Mouse (Mus musculus): ENCODE measurements at regions not wholly inside any gene's neighbourhood (a gene's known extent, or its start where the extent isn't known, plus 50 kb on each side); places are given as distances from the start of the nearest gene placed in this dataset.
A peak's percentile ranks its signal among the peaks of the same experiment; 100 is the strongest.

- DNase-seq (ENCODE audit: low read depth, low spot score): no peak
Measured at GRCm38 (mm10) chr10:123997260-123997659, 733.5 kb downstream of the Fam19a2 start.

DNA sequence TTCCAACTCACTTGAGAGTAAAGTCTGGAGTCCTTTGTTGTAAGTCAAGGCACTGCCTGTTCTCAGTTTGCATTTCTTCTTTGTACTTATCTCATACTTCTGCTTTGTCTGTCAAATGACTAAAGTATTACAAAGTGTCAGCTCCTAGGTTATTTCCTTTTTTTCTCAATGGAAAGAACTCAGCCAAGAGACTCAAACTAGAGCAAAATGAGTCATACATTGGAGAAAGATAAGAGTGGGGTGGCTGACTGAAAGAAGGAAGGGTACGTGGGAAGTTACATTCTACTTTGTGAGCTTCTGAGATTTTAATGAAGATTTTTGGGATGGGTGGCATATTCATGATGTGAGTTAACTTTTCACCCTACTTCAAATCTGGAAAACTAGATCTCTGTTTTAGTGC is 735.2 kb downstream of the Fam19a2 start:
- no peak for DNase-seq (ENCODE audit: low read depth, low spot score)

DNA sequence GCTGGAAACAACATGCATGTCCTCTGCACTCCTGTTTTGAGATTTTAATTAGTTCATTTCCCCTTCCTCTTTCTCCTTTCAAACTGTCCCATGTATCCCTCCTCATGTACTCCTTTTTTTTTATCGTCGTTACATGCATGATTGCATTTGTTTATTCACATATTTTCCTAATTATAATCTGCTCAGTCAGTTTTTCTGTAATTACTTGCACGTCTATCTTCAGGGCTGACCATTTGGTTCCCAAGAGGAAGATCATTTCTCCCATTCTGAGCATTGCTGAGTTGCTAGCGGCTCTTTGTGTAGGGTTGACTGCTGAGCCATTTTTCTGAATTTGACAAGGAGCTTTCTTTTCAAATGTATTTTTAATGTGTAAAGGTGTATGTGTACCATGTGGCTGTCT is 781.2 kb downstream of the Fam19a2 start:
- no peak for DNase-seq (ENCODE audit: low read depth, low spot score)

GRCm38 (mm10) chr10:124045791-124046190 is 782.0 kb downstream of the Fam19a2 start:
- DNase-seq (ENCODE audit: low read depth, low spot score): no peak

- DNase-seq (ENCODE audit: low read depth, low spot score): peak; percentile 37
Measured at GRCm38 (mm10) chr10:124082756-124083155, 819.0 kb downstream of the Fam19a2 start.

- DNase-seq (ENCODE audit: low read depth, low spot score): no peak
Measured at GRCm38 (mm10) chr10:124090547-124090946, 826.8 kb downstream of the Fam19a2 start.

DNA sequence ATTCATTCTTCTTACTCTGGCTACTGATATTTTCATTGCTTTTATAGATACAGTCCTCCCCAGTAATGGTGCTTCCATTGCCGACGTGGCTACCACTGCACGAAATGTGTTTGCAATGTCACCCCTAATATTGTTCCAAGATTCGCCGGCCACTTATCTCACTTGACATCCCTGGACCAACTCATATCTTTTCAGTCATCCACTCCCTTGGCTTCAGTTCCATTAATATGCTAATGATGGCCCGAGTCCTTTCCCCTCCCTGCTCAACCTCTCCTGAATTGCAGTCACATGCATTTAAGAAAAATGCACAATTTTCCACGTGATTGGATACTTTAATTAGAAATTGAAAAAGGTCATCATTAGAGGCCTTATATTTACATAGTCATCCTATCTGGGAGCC is 827.6 kb downstream of the Fam19a2 start:
- DNase-seq (ENCODE audit: low read depth, low spot score): no peak

- DNase-seq (ENCODE audit: low read depth, low spot score): no peak
Measured at GRCm38 (mm10) chr10:124119585-124119984, 855.8 kb downstream of the Fam19a2 start.

GRCm38 (mm10) chr10:124138456-124138855 is 874.7 kb downstream of the Fam19a2 start:
- peak; percentile 93 for DNase-seq (ENCODE audit: low read depth, low spot score)

DNA sequence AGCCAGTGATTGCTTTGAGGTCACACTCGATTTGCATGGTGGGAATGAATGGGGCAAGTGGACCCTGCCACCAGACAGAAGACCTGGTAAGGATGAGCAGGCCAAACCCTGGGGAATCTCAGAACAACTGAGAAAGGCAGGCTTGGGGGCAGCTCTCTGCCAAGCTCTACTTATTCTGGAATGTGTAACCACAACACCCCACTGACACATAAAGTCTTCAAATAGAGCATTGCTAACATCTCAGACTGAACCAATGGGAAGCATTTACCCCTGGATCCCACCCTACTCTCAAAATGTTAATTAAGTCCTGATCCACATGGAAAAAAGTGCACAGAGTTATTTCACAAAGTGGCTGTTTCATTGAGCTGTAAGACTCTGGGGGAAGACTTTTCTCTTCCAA is 878.5 kb downstream of the Fam19a2 start:
- DNase-seq (ENCODE audit: low read depth, low spot score): peak; percentile 22

GRCm38 (mm10) chr10:124146751-124147469 is 883.1 kb downstream of the Fam19a2 start:
- no peak for DNase-seq (ENCODE audit: low read depth, low spot score)

GRCm38 (mm10) chr10:124163441-124163840 is 899.6 kb downstream of the Fam19a2 start:
- no peak for DNase-seq (ENCODE audit: low read depth, low spot score)

GRCm38 (mm10) chr10:124175598-124175997 is 911.8 kb downstream of the Fam19a2 start:
- DNase-seq (ENCODE audit: low read depth, low spot score): peak; percentile 4

GRCm38 (mm10) chr10:124208317-124208716 is 944.5 kb downstream of the Fam19a2 start:
- DNase-seq (ENCODE audit: low read depth, low spot score): no peak

- no peak for DNase-seq (ENCODE audit: low read depth, low spot score)
Measured at GRCm38 (mm10) chr10:124219461-124219860, 955.7 kb downstream of the Fam19a2 start.

DNA sequence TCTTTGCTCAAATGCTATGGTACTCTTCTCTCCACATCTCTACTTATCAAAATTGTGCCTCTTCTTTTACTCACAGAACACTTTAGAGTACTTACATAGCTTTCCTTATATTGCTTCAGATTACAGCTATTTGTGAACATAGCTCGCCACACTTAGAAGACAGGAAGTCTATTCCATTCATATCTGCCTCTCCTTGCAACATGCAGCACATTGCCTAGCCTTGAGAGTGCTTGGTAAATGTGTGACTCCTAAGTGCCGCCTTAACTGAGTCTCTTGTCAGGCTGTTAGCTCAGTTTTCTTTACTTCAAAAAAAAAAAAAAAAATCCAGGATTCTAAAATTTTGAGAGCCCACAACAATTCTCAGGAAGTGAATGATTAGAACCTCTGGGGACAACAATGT is 958.3 kb downstream of the Fam19a2 start:
- DNase-seq (ENCODE audit: low read depth, low spot score): no peak

DNA sequence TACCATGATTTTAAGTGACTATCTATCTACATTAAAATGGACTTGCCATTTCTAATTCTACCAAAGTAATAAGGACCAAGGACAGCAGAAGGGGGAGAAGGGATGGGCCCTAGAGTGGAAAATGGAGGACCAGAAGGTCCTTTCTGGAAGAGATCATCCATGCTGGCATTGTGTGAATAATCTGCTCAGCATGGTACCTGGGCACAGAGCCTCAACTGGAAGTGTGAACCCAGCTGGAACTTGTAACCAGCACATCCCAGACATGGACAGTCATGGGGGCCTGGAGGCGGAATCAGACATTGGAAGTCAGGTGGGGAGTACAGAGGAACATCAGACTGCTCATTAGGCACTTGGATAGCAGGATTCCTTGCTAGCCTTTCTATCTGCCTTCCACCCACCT is 963.3 kb downstream of the Fam19a2 start:
- no peak for DNase-seq (ENCODE audit: low read depth, low spot score)

DNA sequence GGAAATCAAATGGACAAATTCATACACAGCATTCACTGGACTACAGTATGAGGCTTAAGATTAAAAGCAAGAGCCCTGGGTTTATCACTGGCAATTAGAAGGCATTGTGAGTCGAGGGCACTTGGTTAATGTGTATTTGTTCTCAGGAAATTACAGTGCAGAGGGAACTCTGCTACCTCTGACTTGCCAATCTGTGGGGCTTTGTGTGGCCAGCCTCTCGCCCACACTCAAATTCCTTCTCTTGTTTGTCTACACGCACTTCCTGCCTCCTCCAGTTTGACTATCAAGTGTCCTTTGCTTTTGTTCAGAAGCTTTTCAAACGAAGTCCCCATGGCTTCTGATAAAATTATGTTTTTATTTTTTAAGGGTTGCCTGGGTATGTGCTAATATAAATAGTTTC is 985.6 kb downstream of the Fam19a2 start:
- DNase-seq (ENCODE audit: low read depth, low spot score): peak; percentile 46

DNA sequence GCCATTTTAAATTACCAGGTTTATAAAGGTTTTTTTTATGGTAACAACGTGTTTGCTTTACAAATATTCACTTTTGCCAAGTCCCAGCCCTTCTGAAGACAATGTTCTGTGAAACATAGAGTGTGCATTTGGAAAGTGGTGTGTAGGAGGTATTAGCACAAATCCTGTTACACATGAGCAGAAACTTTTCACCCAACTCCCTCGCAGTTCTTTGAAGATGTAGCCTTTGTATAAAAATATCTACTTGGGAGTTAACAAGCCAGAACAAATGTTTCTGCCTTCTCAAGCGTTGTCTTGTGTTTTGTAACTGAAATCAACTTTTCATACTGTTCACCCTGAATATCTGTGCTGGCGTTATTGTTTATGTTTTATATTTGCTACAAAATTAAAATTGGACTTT is 986.2 kb downstream of the Fam19a2 start:
- no peak for DNase-seq (ENCODE audit: low read depth, low spot score)

DNA sequence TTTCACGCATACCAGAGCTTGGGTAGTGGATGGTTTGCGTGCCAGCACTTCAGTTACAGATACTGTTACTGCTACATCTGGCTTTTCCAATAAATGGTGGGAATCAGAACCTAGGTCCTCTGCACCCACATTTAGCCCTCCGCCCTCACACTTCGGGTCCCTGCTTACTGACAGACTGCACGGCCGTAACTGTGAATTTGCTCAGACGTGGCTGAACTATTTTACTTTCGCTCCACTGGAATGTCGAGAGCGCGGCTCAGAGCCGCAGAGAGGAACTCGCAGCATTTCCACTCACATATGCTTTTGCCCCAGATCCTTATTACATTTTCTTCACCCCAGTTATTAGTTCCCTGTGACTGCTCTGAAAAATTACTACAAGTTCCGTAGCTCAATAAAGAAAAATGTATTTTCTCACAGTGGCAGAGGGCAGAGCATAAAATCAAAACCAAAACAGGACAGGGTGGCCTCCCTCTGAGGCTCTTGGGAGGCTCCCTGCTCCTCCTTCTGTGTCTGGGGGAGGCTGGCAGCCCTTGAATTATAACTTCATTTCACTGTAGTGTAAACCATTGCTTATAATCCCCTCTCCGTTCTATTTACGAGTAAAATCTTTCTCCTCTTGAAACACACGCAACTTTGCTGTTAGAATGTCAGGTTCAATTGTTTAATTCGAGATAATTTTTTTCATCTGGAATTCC is 1024.7 kb downstream of the Fam19a2 start:
- no peak for DNase-seq (ENCODE audit: low read depth, low spot score)

GRCm38 (mm10) chr10:124297198-124297677 is 1033.4 kb downstream of the Fam19a2 start:
- DNase-seq (ENCODE audit: low read depth, low spot score): peak; percentile 14

DNA sequence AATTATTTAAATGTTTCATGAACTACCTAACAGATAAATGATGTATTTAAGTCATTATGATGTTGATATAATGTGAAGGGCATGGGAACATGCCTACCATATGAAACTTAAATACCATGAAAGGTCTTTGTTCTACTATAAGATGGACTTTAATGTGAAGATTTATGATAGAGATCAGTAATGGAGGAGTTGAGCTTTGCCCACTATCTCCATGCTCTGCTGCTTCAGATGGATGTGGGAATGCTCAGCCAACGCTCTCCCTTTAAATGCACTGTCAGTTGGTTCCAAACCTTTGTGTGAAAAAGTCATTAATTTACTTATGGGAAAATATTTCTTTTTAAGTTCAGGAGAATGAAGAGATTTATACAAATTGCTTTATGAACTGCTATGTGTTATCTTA is 1040.9 kb downstream of the Fam19a2 start:
- no peak for DNase-seq (ENCODE audit: low read depth, low spot score)

GRCm38 (mm10) chr10:124305644-124306043 is 1041.8 kb downstream of the Fam19a2 start:
- DNase-seq (ENCODE audit: low read depth, low spot score): no peak
